Mouse (Mus musculus): ENCODE data around the gene Sec23ip.

DNA sequence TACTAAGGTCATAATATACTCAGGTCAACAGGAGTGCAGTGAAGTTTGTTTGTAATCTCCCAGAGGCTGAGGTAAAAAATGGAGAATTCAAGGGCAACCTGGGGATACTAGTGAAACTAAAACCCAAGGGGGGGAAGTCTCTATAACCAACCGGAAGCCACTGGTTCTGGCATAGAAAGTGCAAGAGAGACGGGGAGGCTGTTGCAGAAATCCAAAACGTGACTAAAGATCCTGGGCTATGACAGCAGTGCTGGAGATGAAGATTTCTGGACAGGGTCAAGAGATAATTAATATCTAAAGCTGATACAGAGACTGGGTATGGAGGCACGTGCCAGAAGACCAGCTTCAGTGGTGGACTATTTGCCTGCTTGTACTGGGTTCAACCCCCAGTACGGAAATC, 6.7 kb upstream of the Sec23ip start:
- TF ChIP-seq CTCF (IDR thresholded peaks at IDR 0.05; ENCODE audit: low read depth, low read length): no peak
- TF ChIP-seq GATA1 (IDR thresholded peaks at IDR 0.05; ENCODE audit: borderline replicate concordance, low read length): no peak
